10 mouse cellular contexts compared by ENCODE assay signal in the genomic region with DNA sequence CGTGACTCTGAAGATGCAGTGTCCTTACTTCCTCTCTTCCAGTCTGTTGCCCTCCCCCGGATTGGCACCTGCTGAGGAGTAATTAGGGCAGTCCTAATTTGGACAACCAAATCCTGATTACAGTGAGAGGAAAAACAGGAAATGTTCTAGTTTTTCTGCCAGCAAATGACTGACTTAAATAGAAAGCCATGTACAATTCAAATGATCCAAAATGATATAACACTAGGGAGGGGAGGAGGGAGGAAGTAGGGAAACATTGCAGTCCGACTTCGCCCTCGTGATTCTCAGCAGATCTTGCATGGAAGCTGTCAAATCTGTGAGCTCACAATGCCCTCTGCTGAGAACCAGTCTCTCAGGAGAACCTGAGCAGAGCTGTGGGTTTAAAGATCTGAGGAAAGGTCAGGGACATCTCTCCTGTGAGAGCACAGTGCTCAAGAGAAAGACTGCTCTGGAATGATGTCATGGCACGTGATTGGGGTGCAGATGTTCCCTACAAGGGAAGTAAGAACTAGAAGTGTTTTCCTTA.
DNase-seq lines count a peak whose midpoint lies in the region; ATAC-seq and TF ChIP-seq lines count a peak whose summit lies in the region.
"Had no signal": no experiment of that assay in that cellular context is flagged by ENCODE, and none has a peak within 500 bp of the region (broad histone marks: within the 10 kb centered on the region; RNA-seq: fewer than 3 reads in every experiment).

No protein-coding gene starts in this region.

- H3K4me3 ChIP-seq in forebrain, embryonic 12.5 days (replicated peaks) = no peak overlapping the region
- H3K4me3 ChIP-seq in stomach, postnatal 0 days (ENCODE audit: low read depth, low read length) = no peak overlapping the region
- H3K4me3 ChIP-seq: embryonic facial prominence, embryonic 13.5 days; limb, embryonic 13.5 days had no signal

- H3K27me3 ChIP-seq in forebrain, embryonic 12.5 days = no peaks in the 10 kb centered on the region
- no peaks in the 10 kb centered on the region for H3K27me3 ChIP-seq in stomach, postnatal 0 days (ENCODE audit: control insufficient read depth, insufficient read depth, low read length)
- H3K27me3 ChIP-seq: embryonic facial prominence, embryonic 13.5 days; limb, embryonic 13.5 days had no signal

- WGBS in forebrain, embryonic 12.5 days = 68% methylated on average over 6 of the region's 6 CpGs
- 60% methylated on average over 6 of the region's 6 CpGs for WGBS in stomach, postnatal 0 days

- no peak for ATAC-seq in forebrain, embryonic 12.5 days (ENCODE audit: low FRiP score)
- ATAC-seq in stomach, postnatal 0 days (ENCODE audit: low FRiP score, low TSS enrichment) = no peak

- H3K9ac ChIP-seq in forebrain, embryonic 12.5 days = no peak overlapping the region
- H3K9ac ChIP-seq in stomach, postnatal 0 days (ENCODE audit: low read length) = no peak overlapping the region
- H3K9ac ChIP-seq: embryonic facial prominence, embryonic 13.5 days; limb, embryonic 13.5 days had no signal

- no peak for TF ChIP-seq CTCF in stomach, postnatal 0 days (IDR thresholded peaks at IDR 0.05; ENCODE audit: low read depth)

- peak; percentile 19 for DNase-seq in gastrocnemius, adult 18-20 months (ENCODE audit: low spot score)
- no peak for DNase-seq in gastrocnemius, postnatal 4 days (ENCODE audit: low spot score in 2 of 2)
- DNase-seq in Muller cell, postnatal 12 days (ENCODE audit: inconsistent ontology term) = peak; percentile 84
- DNase-seq in cerebellum, postnatal 36 days = peak; percentile 78 to 81
- DNase-seq in layer of hippocampus, adult 9-10 months (ENCODE audit: low spot score) = peak; percentile 59
- peak; percentile 86 for DNase-seq in telencephalon, adult 2 months (ENCODE audit: low read depth, low spot score)
- no peak for DNase-seq in stomach, postnatal 0 days (ENCODE audit: low spot score)

- peaks cover 5% of the 10 kb centered on the region; the same call in 1 of the 2 replicates for H3K4me1 ChIP-seq in forebrain, embryonic 12.5 days
- H3K4me1 ChIP-seq in stomach, postnatal 0 days (replicated peaks; ENCODE audit: control insufficient read depth, insufficient read depth) = no peaks in the 10 kb centered on the region
- H3K4me1 ChIP-seq: embryonic facial prominence, embryonic 13.5 days; limb, embryonic 13.5 days had no signal

- TF ChIP-seq EP300 in stomach, postnatal 0 days (optimal IDR thresholded peaks at IDR 0.05) = no peak

- no peak overlapping the region for H3K4me2 ChIP-seq in forebrain, embryonic 12.5 days
- H3K4me2 ChIP-seq in stomach, postnatal 0 days (replicated peaks; ENCODE audit: low read depth) = no peak overlapping the region
- H3K4me2 ChIP-seq: embryonic facial prominence, embryonic 13.5 days; limb, embryonic 13.5 days had no signal

- no peak overlapping the region for H3K27ac ChIP-seq in forebrain, embryonic 12.5 days
- H3K27ac ChIP-seq in stomach, postnatal 0 days (replicated peaks) = no peak overlapping the region
- H3K27ac ChIP-seq: embryonic facial prominence, embryonic 13.5 days; limb, embryonic 13.5 days had no signal

- no peaks in the 10 kb centered on the region for H3K36me3 ChIP-seq in forebrain, embryonic 12.5 days (replicated peaks)
- H3K36me3 ChIP-seq in stomach, postnatal 0 days (ENCODE audit: control insufficient read depth, insufficient read depth, low read length) = no peaks in the 10 kb centered on the region
- H3K36me3 ChIP-seq: embryonic facial prominence, embryonic 13.5 days; limb, embryonic 13.5 days had no signal

- H3K9me3 ChIP-seq in forebrain, embryonic 12.5 days = no peaks in the 10 kb centered on the region
- H3K9me3 ChIP-seq in stomach, postnatal 0 days (ENCODE audit: control insufficient read depth, low read length) = no peaks in the 10 kb centered on the region
- H3K9me3 ChIP-seq: embryonic facial prominence, embryonic 13.5 days; limb, embryonic 13.5 days had no signal

Comparison
In these comparisons a context has a peak if more than half of its experiments do, and no peak if none do; other contexts are left out.
1. DNase-seq: peak in gastrocnemius, adult 18-20 months (single experiment), Muller cell, postnatal 12 days (single experiment), cerebellum, postnatal 36 days (2 of 2), layer of hippocampus, adult 9-10 months (single experiment) and telencephalon, adult 2 months (single experiment); none in gastrocnemius, postnatal 4 days (0 of 2) and stomach, postnatal 0 days (single experiment).